Mouse (Mus musculus) erythroblast, embryonic 14.5 days (primary cell): ENCODE data around the gene Xrcc3.

Experiments
- GATA1 ChIP-seq: IDR thresholded peaks from 2 replicates; pipeline ENCODE4 v1.6.1; 2012; ENCODE audit warnings: low read length, inconsistent platforms, mixed read lengths
- TAL1 ChIP-seq: IDR thresholded peaks from 3 replicates; pipeline ENCODE4 v1.6.1; 2012; ENCODE audit warnings: low read length, inconsistent platforms, mixed read lengths

DNA sequence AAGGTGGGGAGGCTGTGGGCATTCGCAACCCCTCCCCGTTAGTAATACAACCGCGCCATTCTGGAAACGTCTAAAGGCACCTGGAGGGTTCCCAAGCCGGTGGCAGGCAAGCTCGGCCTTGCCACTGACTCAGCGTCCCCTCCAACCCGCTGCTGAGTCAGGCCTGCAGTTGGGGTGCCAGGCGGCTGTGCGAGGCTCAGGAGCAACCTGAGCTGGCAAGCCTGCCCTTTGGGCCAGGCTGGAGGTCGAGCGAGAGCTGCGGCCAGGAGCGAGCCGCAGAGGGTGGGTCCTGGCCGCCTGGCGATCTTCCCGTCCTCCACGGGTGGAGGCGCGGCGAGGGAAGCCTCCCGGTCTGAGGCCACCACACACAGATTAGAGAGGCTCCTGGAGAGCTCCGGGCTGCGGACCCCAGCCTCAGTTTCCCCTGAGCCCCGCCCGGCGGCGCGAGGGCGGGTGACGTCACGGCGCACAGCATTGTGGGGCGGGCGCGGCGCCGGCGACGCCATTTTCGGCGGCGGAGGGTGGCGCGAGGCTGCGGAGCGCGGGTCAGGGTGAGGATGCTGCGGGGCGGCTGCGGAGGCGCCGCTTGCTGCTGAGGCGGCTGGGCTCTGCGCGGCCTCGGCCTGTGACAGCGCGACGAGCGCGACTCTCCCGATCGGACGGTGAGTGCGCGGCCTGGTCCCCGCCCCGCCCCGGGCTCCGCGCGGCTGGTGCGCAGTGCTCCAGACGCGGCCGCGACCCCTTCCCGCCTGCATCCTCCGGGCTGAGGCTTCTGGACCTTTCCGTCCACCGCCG, 55.1 kb downstream of the Xrcc3 start, which contains the start of gene Klc1:
- TF ChIP-seq GATA1 (no peak), TAL1 (no peak)
